Mouse (Mus musculus) intestine, embryonic 14.5 days (tissue): ENCODE data around the gene Kxd1. TPM values are rescaled to one million over a fixed set of nuclear protein-coding genes. Genes with fewer than 3 reads are reported as not detected.

Experiments
- ATAC-seq: fragments of 200-750 bp; cut with Nextera tagmentation; replicated peaks from 2 replicates; pipeline ENCODE4 v1.8.0; 2017; ENCODE audit warnings: low read depth, moderate number of reproducible peaks, moderate TSS enrichment, moderate library complexity; ENCODE audit not compliant: low FRiP score, low TSS enrichment
- DNase-seq: peaks from one replicate; pipeline ENCODE4 v3.0.0-alpha.2; 2018; ENCODE audit warnings: low spot score
- H3K27ac ChIP-seq: fragments of 300-500 bp; sonication (generic); 2 replicates; pipeline ENCODE4 v1.5.1; 2014; ENCODE audit warnings: low read depth, mild to moderate bottlenecking, control low read depth
- H3K27me3 ChIP-seq: fragments of 300-500 bp; sonication (generic); replicated peaks from 2 replicates; pipeline ENCODE4 v1.6.1; 2014; ENCODE audit warnings: low read length, control low read depth; ENCODE audit not compliant: control insufficient read depth, insufficient read depth
- H3K36me3 ChIP-seq: fragments of 300-500 bp; sonication (generic); 2 replicates; pipeline ENCODE4 v1.6.1; 2014; ENCODE audit warnings: low read length, control low read depth; ENCODE audit not compliant: control insufficient read depth, insufficient read depth
- H3K4me1 ChIP-seq: fragments of 300-500 bp; sonication (generic); replicated peaks from 2 replicates; pipeline ENCODE4 v1.6.1; 2014; ENCODE audit warnings: low read length, control low read depth, mixed read lengths; ENCODE audit not compliant: control insufficient read depth, insufficient read depth
- H3K4me2 ChIP-seq: fragments of 300-500 bp; sonication (generic); 2 replicates; pipeline ENCODE4 v1.6.1; 2014; ENCODE audit warnings: low read length
- H3K4me3 ChIP-seq: fragments of 300-500 bp; sonication (generic); 2 replicates; pipeline ENCODE4 v1.5.1; 2014; ENCODE audit warnings: low read depth, low read length, control low read depth, mixed read lengths
- H3K9ac ChIP-seq: fragments of 300-500 bp; sonication (generic); 2 replicates; pipeline ENCODE4 v1.6.1; 2014; ENCODE audit warnings: mild to moderate bottlenecking, low read length
- H3K9me3 ChIP-seq: fragments of 300-500 bp; sonication (generic); 2 replicates; pipeline ENCODE4 v1.6.1; 2016; ENCODE audit warnings: low read length, control low read depth; ENCODE audit not compliant: control insufficient read depth
- WGBS: fragments of 180-500 bp; shearing (Covaris S2); extraction: QIAGEN DNeasy Blood & Tissue Kit; methylation state at CpG from one replicate; pipeline ENCODE4 v1.1.7; 2014; 5-methylcytosine and 5-hydroxymethylcytosine counted together
- polyA plus RNA-seq: library from polyadenylated mRNA; unstranded; fragments of >200 nt; fragmentation: Nextera tagmentation; extraction: Ambion mirVana; gene quantifications from 2 replicates; pipeline ENCODE4 v1.2.1, GENCODE M21; 2014

Kxd1 gene
- 71.1 and 77.6 TPM in 2 replicates for polyA plus RNA-seq

DNA sequence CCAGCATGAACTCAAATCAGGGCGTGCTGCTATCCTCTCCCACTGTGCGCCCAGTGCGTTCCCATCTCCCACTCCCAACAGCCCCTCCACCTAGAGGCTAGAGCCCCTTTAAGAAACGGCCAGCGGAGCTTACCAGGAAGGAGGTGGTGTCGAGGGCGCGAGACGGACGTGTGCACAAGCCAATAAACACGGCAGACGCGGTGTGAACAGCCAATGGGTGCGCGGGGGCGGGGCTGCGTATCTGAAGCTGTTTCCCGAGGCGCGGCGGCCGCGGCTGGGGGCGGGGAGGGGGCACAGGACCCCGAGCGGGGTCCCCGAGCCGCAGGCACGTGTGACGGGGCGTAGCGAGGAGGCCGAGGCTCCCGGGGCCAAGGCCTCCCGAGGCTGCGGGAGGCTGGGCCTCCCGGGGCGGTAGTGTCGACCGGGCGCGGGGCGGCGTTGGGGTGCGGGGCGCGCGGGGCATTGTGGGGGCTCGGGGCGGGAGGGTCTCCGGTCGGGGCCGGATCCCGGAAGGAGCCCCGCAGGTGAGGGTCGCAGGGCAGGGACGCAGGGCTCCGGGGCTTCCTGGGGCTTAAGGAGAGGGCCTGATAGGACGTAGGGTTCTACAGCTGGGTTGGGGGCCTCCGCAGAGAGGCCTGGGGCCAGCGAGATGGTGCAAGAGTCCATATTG, at the start of gene Kxd1, which contains the start of gene Fkbp8:
Kxd1 (minus strand) TSS at position 445 of the 670 bp plus-strand sequence.
Fkbp8 (plus strand) TSS at position 213 of the 670 bp plus-strand sequence.
- no peaks in the 10 kb centered on the region for H3K9me3 ChIP-seq
- H3K4me1 ChIP-seq = peaks cover 13% of the 10 kb centered on the region
- H3K27ac ChIP-seq = peak within 1 kb of the TSS; percentile 90
- H3K9ac ChIP-seq = peak within 1 kb of the TSS; percentile 92
- ATAC-seq = peak; percentile 90
- H3K36me3 ChIP-seq = peaks cover 30% of the 10 kb centered on the region
- peak; percentile 100 for DNase-seq
- H3K4me3 ChIP-seq = peak within 1 kb of the TSS; percentile 56
- WGBS = under 1% methylated on average over 51 of the region's 61 CpGs
- peak within 1 kb of the TSS; percentile 74 for H3K4me2 ChIP-seq
- no peaks in the 10 kb centered on the region for H3K27me3 ChIP-seq

DNA sequence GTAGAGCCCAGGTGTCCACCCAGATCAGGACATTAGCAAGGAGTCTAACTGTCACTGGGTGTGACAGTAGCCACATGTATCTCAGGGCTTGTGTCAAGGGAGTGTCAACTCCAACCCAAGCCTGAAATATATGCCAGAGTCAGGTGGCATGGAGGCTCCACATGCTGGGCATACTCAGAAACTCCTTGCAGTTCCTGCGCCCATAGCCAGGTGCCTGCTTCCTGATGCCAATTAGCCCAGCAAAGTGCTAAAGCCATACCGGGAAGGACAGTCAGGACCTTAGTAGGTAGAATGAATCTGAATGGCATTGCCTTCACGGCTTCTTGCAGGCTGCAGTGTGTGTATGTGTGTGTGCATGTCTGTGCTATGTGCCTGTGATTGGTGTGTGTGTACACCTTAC, 49.5 kb upstream of the Kxd1 start:
- H3K9me3 ChIP-seq = no peaks in the 10 kb centered on the region
- no peak for DNase-seq
- ATAC-seq = no peak
- H3K36me3 ChIP-seq = peaks cover 48% of the 10 kb centered on the region
- no peaks in the 10 kb centered on the region for H3K4me1 ChIP-seq
- H3K4me3 ChIP-seq = no peak overlapping the region
- WGBS = 90% methylated on average over 3 of the region's 3 CpGs
- no peak overlapping the region for H3K4me2 ChIP-seq
- no peaks in the 10 kb centered on the region for H3K27me3 ChIP-seq
- no peak overlapping the region for H3K27ac ChIP-seq
- H3K9ac ChIP-seq = no peak overlapping the region

DNA sequence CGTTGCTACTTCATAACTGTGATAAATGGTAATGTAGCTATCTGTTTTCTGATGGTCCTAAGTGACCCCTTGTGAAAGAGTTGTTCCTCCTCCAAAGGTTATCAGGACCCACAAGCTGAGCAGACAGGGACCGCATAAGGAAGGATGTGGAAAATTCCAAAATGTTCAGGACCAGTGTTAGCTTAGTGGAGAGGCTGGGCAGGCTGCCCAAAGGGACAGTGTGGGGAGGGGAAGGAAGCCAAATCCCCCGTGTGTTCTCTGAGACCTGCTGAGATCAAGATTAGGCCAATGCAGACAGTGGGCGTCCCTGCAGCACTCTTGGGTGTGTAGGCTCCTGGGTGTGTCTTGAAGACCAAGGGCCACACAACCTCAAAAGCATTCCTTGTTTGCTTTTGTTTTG, 47.2 kb upstream of the Kxd1 start:
- Histone ChIP-seq H3K4me3 (no peak overlapping the region), H3K36me3 (peaks cover 25% of the 10 kb centered on the region), H3K9ac (no peak overlapping the region), H3K4me2 (no peak overlapping the region), H3K4me1 (no peaks in the 10 kb centered on the region), H3K27me3 (no peaks in the 10 kb centered on the region), H3K27ac (no peak overlapping the region), H3K9me3 (no peaks in the 10 kb centered on the region)
- ATAC-seq (no peak), DNase-seq (no peak)
- 77% methylated on average over 4 of the region's 4 CpGs for WGBS

DNA sequence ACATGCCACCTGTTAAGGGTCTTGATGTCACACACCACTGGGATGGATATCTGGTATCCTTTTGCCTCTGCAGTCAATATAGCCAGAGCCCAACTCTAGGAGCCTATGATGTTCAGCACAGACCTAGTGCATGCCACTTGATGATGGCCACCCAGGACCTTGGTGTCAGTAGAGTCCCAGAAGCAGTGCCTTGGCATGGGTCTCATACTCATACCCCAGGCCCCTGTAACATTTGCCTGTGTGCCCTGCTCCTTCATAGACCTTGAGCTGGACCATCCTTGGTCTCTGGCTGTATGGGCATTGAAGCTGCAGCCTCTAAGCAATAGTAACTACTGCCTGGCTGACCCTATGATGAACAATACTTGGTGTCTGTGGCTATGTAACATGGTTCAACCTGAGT, 46.5 kb upstream of the Kxd1 start:
- Histone ChIP-seq H3K27me3 (no peaks in the 10 kb centered on the region), H3K27ac (no peak overlapping the region), H3K36me3 (peaks cover 22% of the 10 kb centered on the region), H3K4me1 (no peaks in the 10 kb centered on the region), H3K9ac (no peak overlapping the region), H3K4me2 (no peak overlapping the region), H3K4me3 (no peak overlapping the region), H3K9me3 (no peaks in the 10 kb centered on the region)
- DNase-seq (no peak), ATAC-seq (no peak)

DNA sequence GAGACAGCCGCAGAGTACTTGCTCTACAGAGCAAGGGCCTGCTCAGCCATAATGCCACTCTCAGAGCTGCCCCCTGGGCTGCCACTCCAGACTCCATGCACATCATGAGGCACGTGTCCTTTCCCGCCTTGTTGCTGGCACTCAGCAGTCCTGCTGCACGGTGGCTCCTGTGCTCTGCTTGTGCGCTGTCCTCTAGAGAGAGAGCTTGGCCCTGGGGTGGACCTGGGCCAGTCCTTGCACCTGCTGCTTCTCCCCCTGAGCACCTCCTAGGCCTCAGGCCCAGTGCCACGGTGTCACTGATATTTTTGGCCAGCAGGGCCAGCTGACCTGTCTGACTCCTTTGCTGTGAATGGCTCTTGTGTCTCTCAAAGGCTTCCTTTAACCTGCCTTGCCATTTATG, 43.2 kb upstream of the Kxd1 start:
- no peak overlapping the region for H3K4me2 ChIP-seq
- DNase-seq (no peak), ATAC-seq (no peak)
- no peaks in the 10 kb centered on the region for H3K27me3 ChIP-seq
- H3K4me3 ChIP-seq = no peak overlapping the region
- 89% methylated on average over 6 of the region's 6 CpGs for WGBS
- H3K36me3 ChIP-seq = peaks cover 4% of the 10 kb centered on the region; the same call in 1 of the 2 replicates
- no peaks in the 10 kb centered on the region for H3K4me1 ChIP-seq
- no peak overlapping the region for H3K9ac ChIP-seq
- no peak overlapping the region for H3K27ac ChIP-seq
- H3K9me3 ChIP-seq = no peaks in the 10 kb centered on the region

DNA sequence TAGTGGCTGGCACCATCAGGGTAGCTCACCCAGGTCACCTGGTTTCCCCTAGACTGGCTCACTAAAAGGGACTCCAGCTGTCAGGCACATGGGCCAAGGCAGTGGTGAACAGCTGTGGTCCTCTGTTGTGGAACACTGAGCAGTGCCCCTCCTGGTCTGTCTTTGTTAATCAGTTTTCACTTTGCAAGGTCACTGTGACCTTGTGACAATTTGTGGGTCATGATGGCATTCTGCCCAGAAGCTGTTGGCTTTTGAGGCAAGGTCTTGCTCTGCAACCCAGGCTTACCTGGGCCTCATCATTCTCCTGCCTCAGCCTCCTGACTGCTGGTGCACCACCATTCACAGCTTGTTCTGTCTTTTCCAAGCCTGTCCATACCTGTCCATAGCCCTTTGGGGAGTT, 42.6 kb upstream of the Kxd1 start:
- no peak overlapping the region for H3K9ac ChIP-seq
- DNase-seq = no peak
- no peaks in the 10 kb centered on the region for H3K27me3 ChIP-seq
- H3K4me3 ChIP-seq = no peak overlapping the region
- H3K36me3 ChIP-seq = peaks cover 4% of the 10 kb centered on the region; the same call in 1 of the 2 replicates
- no peaks in the 10 kb centered on the region for H3K4me1 ChIP-seq
- H3K27ac ChIP-seq = no peak overlapping the region
- H3K4me2 ChIP-seq = no peak overlapping the region
- no peaks in the 10 kb centered on the region for H3K9me3 ChIP-seq
- no peak for ATAC-seq

DNA sequence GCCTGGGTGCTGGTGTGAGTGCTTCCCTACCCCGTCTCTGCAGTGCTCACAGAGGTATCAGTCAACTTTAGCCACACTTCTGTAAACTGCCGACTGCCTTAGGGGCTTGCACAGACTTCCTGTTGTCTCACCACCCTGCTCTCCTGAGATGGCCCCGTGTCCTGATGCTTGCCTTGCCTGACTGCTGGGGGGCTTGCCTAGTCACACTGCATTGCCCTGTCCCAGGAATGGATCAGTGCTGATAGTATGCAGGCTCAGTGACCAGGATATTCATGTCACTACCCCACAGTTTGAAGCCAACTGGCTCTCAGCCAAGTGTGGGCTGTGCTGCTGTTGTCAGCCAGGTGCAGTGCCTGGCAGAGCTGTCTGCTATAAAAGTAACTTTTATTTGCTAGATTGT, 37.8 kb upstream of the Kxd1 start:
- no peaks in the 10 kb centered on the region for H3K36me3 ChIP-seq
- DNase-seq (no peak), ATAC-seq (no peak)
- H3K4me1 ChIP-seq = peaks cover 6% of the 10 kb centered on the region; the same call in 1 of the 2 replicates
- WGBS = 43% methylated on average over 3 of the region's 3 CpGs
- no peak overlapping the region for H3K4me3 ChIP-seq
- no peaks in the 10 kb centered on the region for H3K27me3 ChIP-seq
- no peaks in the 10 kb centered on the region for H3K9me3 ChIP-seq
- H3K27ac ChIP-seq = no peak overlapping the region
- no peak overlapping the region for H3K9ac ChIP-seq
- H3K4me2 ChIP-seq = no peak overlapping the region

DNA sequence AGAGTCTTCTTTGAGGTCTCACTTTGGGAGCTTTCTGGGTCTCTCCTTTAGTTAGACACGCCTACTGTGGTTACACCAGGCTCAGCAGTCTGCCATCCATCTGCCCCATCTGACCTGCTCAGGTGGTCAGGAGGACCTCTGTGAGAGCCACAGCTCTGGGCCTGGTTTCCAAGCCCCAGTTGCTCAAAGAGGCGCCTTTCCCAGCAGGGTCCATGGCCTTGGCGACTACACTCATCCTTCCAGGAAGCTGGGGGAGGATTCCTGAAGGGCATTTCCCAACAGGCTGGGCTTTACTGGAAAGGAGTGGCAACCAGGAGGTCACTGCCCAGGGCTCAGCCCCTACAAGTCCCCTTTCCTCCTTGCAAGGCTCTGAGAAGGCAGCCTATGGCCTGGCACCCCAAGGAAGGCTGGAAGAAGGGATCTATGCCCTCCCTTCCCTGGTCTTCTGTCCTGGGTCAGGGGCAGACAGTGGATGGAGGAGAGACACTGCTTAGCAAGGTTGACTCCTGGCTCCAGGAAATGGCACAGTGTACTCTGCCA, 37.0 kb upstream of the Kxd1 start:
- Histone ChIP-seq H3K4me3 (no peak overlapping the region), H3K36me3 (no peaks in the 10 kb centered on the region), H3K9me3 (no peaks in the 10 kb centered on the region), H3K4me1 (peaks cover 6% of the 10 kb centered on the region; the same call in 1 of the 2 replicates), H3K4me2 (no peak overlapping the region), H3K9ac (no peak overlapping the region), H3K27ac (0 out of 2 replicates have a peak overlapping the region, but pooled peaks have one; percentile 6), H3K27me3 (no peaks in the 10 kb centered on the region)
- DNase-seq = no peak
- 74% methylated on average over 3 of the region's 3 CpGs for WGBS
- no peak for ATAC-seq
